Mouse (Mus musculus) granulocyte monocyte progenitor cell, adult 5-6 weeks (primary cell): Measurements from ENCODE around the gene Btbd16. TPM values are rescaled to one million over a fixed set of nuclear protein-coding genes. Genes with fewer than 3 reads are reported as not detected.

Experiments used
- ATAC-seq: replicated peaks from 2 replicates; pipeline ENCODE4 v1.8.0; 2016; ENCODE audit warnings: mild to moderate bottlenecking, moderate TSS enrichment, inconsistent platforms; ENCODE audit not compliant: poor library complexity, severe bottlenecking
- total RNA-seq, 2 experiments: library from RNA; stranded (forward) in 1 of 2; stranded (reverse) in 1 of 2; fragments of 200-712, 200-1000 nt in 1 of 2; fragments of >200 nt in 1 of 2; fragmentation: Nextera tagmentation in 1 of 2; gene quantifications; 2 replicates each; pipeline ENCODE4 v1.2.3; 2014 to 2017

Btbd16 gene
- total RNA-seq, 2 experiments from 2014 or later, result 1.1 TPM; not detected in 1

DNA sequence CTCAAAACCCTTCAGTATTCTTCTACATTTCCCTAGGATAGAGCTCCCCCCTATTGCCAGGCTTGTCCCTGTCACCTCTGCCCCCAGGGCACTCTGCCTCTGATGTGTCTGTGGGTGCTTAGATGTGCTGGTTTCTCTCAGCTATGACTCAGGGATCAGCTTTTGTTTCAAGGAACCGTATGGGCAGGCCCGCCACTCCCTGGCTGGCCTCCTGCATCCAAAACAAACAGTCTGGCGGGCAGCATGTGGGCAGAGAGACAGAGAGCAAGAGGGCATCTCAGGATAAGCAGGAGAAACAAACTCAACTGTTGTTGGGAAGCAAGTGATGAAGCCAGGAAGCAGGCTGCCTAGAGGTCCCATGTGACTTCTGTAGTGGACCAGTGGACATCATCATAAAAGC is 81.8 kb downstream of the Btbd16 start:
- ATAC-seq, result no peak

GRCm38 (mm10) chr7:130857973-130858372 is 84.1 kb downstream of the Btbd16 start:
- ATAC-seq, result peak; percentile 99

DNA sequence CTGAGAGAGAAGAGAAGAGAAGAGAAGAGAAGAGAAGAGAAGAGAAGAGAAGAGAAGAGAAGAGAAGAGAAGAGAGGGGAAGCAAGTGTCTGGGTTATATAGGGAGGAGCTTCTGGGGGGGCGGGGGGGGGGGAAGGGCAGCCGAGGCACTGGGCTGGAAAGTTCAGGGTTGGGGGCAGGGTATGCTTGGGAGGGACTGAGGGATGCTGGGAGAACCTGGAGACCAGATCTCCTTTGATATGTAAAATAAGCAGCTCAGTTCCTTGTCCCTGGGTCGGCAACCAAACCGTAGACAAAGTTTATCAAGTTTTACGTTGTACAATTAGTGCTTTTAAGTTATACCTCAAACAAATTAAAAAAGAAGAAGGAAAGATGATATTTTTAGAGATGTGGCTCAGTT is 86.1 kb downstream of the Btbd16 start:
- no peak for ATAC-seq

DNA sequence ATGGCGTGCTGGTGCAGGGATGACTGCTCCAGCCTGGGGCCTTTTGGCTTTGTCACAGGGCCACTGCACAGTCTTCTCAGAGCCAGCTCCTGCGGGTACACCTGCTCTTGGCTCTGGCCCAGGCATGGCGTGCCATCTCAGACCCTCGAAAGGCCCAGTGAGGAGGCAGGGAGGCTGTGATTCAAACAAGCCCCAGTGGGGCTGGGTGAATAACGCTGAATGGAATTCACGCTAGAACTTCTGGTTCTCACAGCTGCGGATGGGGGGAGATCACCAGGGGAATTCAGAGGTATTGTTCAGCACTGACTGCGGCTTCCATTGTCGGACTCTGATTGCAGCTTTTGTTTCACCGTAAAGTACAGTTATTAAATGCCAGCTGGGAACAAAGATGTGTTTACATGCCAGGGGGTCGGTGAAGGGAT is 86.9 kb downstream of the Btbd16 start:
- no peak for ATAC-seq

DNA sequence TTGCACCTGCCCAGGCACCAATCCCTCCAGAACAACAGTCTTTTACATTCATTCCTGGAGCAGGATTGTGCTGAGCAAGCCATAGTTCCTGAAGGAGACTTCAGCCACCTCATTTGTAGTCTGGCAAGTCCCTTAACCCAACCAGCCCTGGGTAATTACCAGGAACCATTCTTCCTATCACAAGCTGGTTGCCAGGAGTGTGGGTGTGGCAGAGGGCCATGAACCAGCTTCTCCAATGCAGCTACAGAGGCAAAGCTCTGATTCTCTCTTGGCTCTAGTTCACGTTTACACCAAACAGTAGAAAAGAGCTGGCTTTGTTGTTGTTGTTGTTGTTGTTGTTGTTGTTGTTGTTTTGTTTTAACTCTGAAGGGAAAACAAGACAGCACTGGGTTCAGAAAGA is 88.6 kb downstream of the Btbd16 start:
- ATAC-seq, result no peak

GRCm38 (mm10) chr7:130864711-130865110 is 90.8 kb downstream of the Btbd16 start:
- no peak for ATAC-seq

- peak; percentile 96 for ATAC-seq
Measured at GRCm38 (mm10) chr7:130865613-130866591, 92.0 kb downstream of the Btbd16 start, which contains the start of gene Plekha1. TSS of gene Plekha1 (plus strand) at chr7:130865756.

DNA sequence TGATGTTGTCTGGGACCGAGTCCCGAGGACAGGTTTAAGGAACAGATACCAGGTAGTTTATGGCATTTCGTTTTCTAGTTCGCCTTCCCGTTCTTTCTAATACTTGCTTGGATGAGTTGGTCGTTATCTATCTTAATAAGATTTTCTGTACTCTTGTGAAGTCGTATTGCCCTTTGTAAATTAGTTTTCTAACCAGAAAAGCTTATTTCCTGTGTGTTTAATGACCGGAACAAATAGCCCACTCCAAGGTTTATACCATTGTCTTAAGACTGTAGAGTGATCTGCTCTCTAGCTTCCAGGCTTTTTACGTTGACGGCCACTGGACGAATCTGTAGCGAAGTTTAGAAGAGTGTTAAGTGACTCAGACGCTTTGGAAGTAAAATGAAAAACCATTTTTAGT is 92.8 kb downstream of the Btbd16 start:
- ATAC-seq, result peak; percentile 13

DNA sequence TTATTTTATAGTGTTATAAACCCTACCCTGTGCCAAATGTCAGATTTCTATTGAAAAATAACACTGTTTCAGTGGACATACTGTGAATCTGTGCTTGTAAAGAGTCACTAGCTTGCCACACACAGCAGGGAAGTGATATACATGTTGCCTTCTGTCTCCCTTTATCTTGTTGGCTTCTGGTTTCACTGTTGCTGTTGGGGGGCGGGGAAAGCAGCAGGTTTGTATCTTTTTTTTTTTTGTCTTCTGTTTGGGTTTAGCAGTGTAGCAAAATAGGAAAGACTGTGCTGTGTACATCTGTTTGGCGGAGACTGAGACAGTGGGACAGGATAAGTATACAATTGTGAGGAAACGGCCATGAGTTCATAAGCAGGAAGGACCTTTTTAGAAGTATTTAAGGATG is 93.4 kb downstream of the Btbd16 start:
- ATAC-seq, result peak; percentile 21; the same call in 1 of the 2 replicates

Other genes starting within 250 kb of the Btbd16 start
- gene Nsmce4a, start 201.0 kb upstream of the Btbd16 start, total RNA-seq (2014; fragmentation: Nextera tagmentation), result 121 and 125 TPM in 2 replicates
- 204 and 256 TPM in 2 replicates for gene Nsmce4a, start 201.0 kb upstream of the Btbd16 start, total RNA-seq (2017)
- 10.9 and 22.5 TPM in 2 replicates for gene Tacc2, start 196.6 kb upstream of the Btbd16 start, total RNA-seq (2014; fragmentation: Nextera tagmentation)
- 3.7 and 6.2 TPM in 2 replicates for gene Tacc2, start 196.6 kb upstream of the Btbd16 start, total RNA-seq (2017)
- gene Plekha1, start 91.7 kb downstream of the Btbd16 start, total RNA-seq (2014; fragmentation: Nextera tagmentation), result 17.4 and 24.2 TPM in 2 replicates
- 21.0 and 21.4 TPM in 2 replicates for gene Plekha1, start 91.7 kb downstream of the Btbd16 start, total RNA-seq (2017)
- gene Htra1, start 162.0 kb downstream of the Btbd16 start, total RNA-seq (2014; fragmentation: Nextera tagmentation), result not detected in 2 replicates
- gene Htra1, start 162.0 kb downstream of the Btbd16 start, total RNA-seq (2017), result not detected in 2 replicates